Mouse (Mus musculus): ENCODE measurements around the gene Sypl. TPM values are rescaled to one million over a fixed set of nuclear protein-coding genes. Genes with fewer than 3 reads are reported as not detected.
A peak's percentile ranks its signal among the peaks of the same experiment; 100 is the strongest.
"Not testable (repeated sequence)": the region's sequence is repeated elsewhere in the genome, so short reads cannot be mapped to it uniquely, and the experiment has no call there.

Sypl gene
- total RNA-seq, 2 experiments from 2014 or later, result 31.7 to 34.7 TPM

GRCm38 (mm10) chr12:32983081-32983480 lies 29.4 kb downstream of the Sypl start:
- DNase-seq (ENCODE audit: low spot score in 2 of 2), result no peak
- intact Hi-C loops (cut with DNase I), result no loop called here

- DNase-seq (ENCODE audit: low spot score in 2 of 2), result peak in 1 of 2 experiments; percentile 56
- intact Hi-C loops (cut with DNase I), result no loop called here
These were observed 32.6 kb downstream of the Sypl start for GRCm38 (mm10) chr12:32986284-32986683.

- DNase-seq (ENCODE audit: low spot score in 2 of 2), result peak in 1 of 2 experiments; percentile 17
- intact Hi-C loops (cut with DNase I), result no loop called here
These were observed 36.0 kb downstream of the Sypl start for GRCm38 (mm10) chr12:32989731-32990130.

GRCm38 (mm10) chr12:32994081-32994480 lies 40.4 kb downstream of the Sypl start:
- intact Hi-C loops (cut with DNase I), result no loop called here
- DNase-seq (ENCODE audit: low spot score in 2 of 2), result no peak

- intact Hi-C loops (cut with DNase I), result no loop called here
- no peak for DNase-seq (ENCODE audit: low spot score in 2 of 2)
These were observed 41.6 kb downstream of the Sypl start for GRCm38 (mm10) chr12:32995081-32995834.

GRCm38 (mm10) chr12:32998766-32999165 lies 45.1 kb downstream of the Sypl start:
- intact Hi-C loops (cut with DNase I), result no loop called here
- no peak for DNase-seq (ENCODE audit: low spot score in 2 of 2)

GRCm38 (mm10) chr12:32999778-33000177 lies 46.1 kb downstream of the Sypl start:
- intact Hi-C loops (cut with DNase I); DNase-seq (ENCODE audit: low spot score in 2 of 2): not testable (repeated sequence)

- no peak for DNase-seq (ENCODE audit: low spot score in 2 of 2)
- intact Hi-C loops (cut with DNase I), result no loop called here
These were observed 46.7 kb downstream of the Sypl start for GRCm38 (mm10) chr12:33000402-33000801.

- DNase-seq (ENCODE audit: low spot score in 2 of 2), result no peak
- intact Hi-C loops (cut with DNase I), result no loop called here
These were observed 49.8 kb downstream of the Sypl start for GRCm38 (mm10) chr12:33003339-33003965.

GRCm38 (mm10) chr12:33005858-33006257 lies 52.2 kb downstream of the Sypl start:
- intact Hi-C loops (cut with DNase I), result no loop called here
- no peak for DNase-seq (ENCODE audit: low spot score in 2 of 2)

- intact Hi-C loops (cut with DNase I), result no loop called here
- no peak for DNase-seq (ENCODE audit: low spot score in 2 of 2)
These were observed 53.5 kb downstream of the Sypl start for GRCm38 (mm10) chr12:33007176-33007575.

GRCm38 (mm10) chr12:33008305-33009110 lies 54.8 kb downstream of the Sypl start:
- DNase-seq (ENCODE audit: low spot score in 2 of 2), result peak in 1 of 2 experiments; percentile 58
- intact Hi-C loops (cut with DNase I), result loop anchor here (2.0 kb wide), 1 partner anchor 98 kb away; no protein-coding TSS in a partner anchor

GRCm38 (mm10) chr12:33009206-33009966 lies 55.7 kb downstream of the Sypl start:
- intact Hi-C loops (cut with DNase I), result loop anchor here (2.0 kb wide), 1 partner anchor 99 kb away; no protein-coding TSS in a partner anchor
- DNase-seq (ENCODE audit: low spot score in 2 of 2), result no peak

- intact Hi-C loops (cut with DNase I), result loop anchor here (2.0 kb wide), 1 partner anchor 57 kb away; the partner anchor contains the start of gene Sypl
- no peak for DNase-seq (ENCODE audit: low spot score in 2 of 2)
These were observed 56.3 kb downstream of the Sypl start for GRCm38 (mm10) chr12:33010026-33010425.

GRCm38 (mm10) chr12:33014050-33014796 lies 60.5 kb downstream of the Sypl start:
- intact Hi-C loops (cut with DNase I), result no loop called here

GRCm38 (mm10) chr12:33015103-33015502 lies 61.4 kb downstream of the Sypl start:
- no peak for DNase-seq (ENCODE audit: low spot score in 2 of 2)
- intact Hi-C loops (cut with DNase I), result no loop called here

More at GRCm38 (mm10) chr12:33014050-33014796, 60.5 kb downstream of the Sypl start:
- DNase-seq (ENCODE audit: low spot score in 2 of 2), result no peak

GRCm38 (mm10) chr12:33016824-33017705 lies 63.4 kb downstream of the Sypl start:
- DNase-seq (ENCODE audit: low spot score in 2 of 2), result no peak
- intact Hi-C loops (cut with DNase I), result no loop called here

- intact Hi-C loops (cut with DNase I), result no loop called here
- no peak for DNase-seq (ENCODE audit: low spot score in 2 of 2)
These were observed 64.9 kb downstream of the Sypl start for GRCm38 (mm10) chr12:33018601-33019000.
